Mouse (Mus musculus): Measurements from ENCODE around the gene Upk2.

DNA sequence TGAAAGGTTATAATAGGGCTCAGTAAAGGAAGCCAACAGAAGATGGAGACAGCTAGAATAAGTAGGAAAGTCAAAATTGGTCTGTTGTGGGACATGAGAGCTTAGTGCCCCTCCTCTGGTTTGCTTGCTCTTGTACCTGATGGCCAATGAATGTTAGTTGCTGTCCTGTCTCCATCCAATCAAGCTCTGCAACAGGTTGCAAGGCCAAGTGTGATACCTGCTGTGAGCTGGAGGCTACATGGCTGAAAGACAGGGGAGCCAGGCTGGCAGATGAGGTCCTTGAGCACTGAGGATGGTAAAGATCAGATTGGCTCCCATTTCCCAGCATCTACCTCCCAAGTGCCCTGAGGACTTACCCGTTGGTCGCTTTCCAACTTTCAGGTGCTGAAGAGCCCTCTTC lies 42.0 kb downstream of the Upk2 start:
- TF ChIP-seq CTCF (IDR thresholded peaks at IDR 0.05; ENCODE audit: extremely low read depth, insufficient read length, insufficient replicate concordance, low read depth, low read length) = no peak
- TF ChIP-seq POLR2A (IDR thresholded peaks at IDR 0.05; ENCODE audit: low read depth, low read length) = no peak
